Mouse (Mus musculus): ENCODE measurements around the gene Prom2. TPM values are rescaled to one million over a fixed set of nuclear protein-coding genes. Genes with fewer than 3 reads are reported as not detected.

The Prom2 gene
- polyA plus RNA-seq, 1 experiment: 0.09 TPM

- Histone ChIP-seq H3K4me3 (ENCODE audit: control insufficient read depth, low read depth, low read length) (no peak overlapping the region), H3K4me1 (ENCODE audit: control insufficient read depth, insufficient read depth, low read length) (peaks cover 4% of the 10 kb centered on the region; the same call in 1 of the 2 replicates), H3K36me3 (ENCODE audit: control insufficient read depth, insufficient read depth, low read length) (no peaks in the 10 kb centered on the region), H3K27me3 (ENCODE audit: control insufficient read depth, insufficient read depth, low read length) (no peaks in the 10 kb centered on the region), H3K27ac (ENCODE audit: control insufficient read depth, insufficient read depth, low read depth, low read length) (no peak overlapping the region)
- TF ChIP-seq CTCF (IDR thresholded peaks at IDR 0.05; ENCODE audit: control insufficient read depth, insufficient read depth, insufficient replicate concordance, low read depth, low read length) (no peak), POLR2A (IDR thresholded peaks at IDR 0.05; ENCODE audit: control insufficient read depth, low read depth, low read length) (no peak)
These were observed 36.1 kb downstream of the Prom2 start for GRCm38 (mm10) chr2:127505196-127505595.

GRCm38 (mm10) chr2:127503751-127504549 lies 37.3 kb downstream of the Prom2 start:
- Histone ChIP-seq H3K27me3 (ENCODE audit: control insufficient read depth, insufficient read depth, low read length) (no peaks in the 10 kb centered on the region), H3K4me3 (ENCODE audit: control insufficient read depth, low read depth, low read length) (no peak overlapping the region), H3K27ac (ENCODE audit: control insufficient read depth, insufficient read depth, low read depth, low read length) (no peak overlapping the region), H3K36me3 (ENCODE audit: control insufficient read depth, insufficient read depth, low read length) (no peaks in the 10 kb centered on the region), H3K4me1 (ENCODE audit: control insufficient read depth, insufficient read depth, low read length) (peaks cover 4% of the 10 kb centered on the region; the same call in 1 of the 2 replicates)
- no peak for TF ChIP-seq CTCF (IDR thresholded peaks at IDR 0.05; ENCODE audit: control insufficient read depth, insufficient read depth, insufficient replicate concordance, low read depth, low read length)
- no peak for TF ChIP-seq POLR2A (IDR thresholded peaks at IDR 0.05; ENCODE audit: control insufficient read depth, low read depth, low read length)

- Histone ChIP-seq H3K36me3 (ENCODE audit: control insufficient read depth, insufficient read depth, low read length) (no peaks in the 10 kb centered on the region), H3K27ac (ENCODE audit: control insufficient read depth, insufficient read depth, low read depth, low read length) (no peak overlapping the region), H3K27me3 (ENCODE audit: control insufficient read depth, insufficient read depth, low read length) (no peaks in the 10 kb centered on the region), H3K4me3 (ENCODE audit: control insufficient read depth, low read depth, low read length) (no peak overlapping the region), H3K4me1 (ENCODE audit: control insufficient read depth, insufficient read depth, low read length) (no peaks in the 10 kb centered on the region)
- no peak for TF ChIP-seq POLR2A (IDR thresholded peaks at IDR 0.05; ENCODE audit: control insufficient read depth, low read depth, low read length)
- peak; percentile 77; the same call in 1 of the 2 replicates for TF ChIP-seq CTCF (IDR thresholded peaks at IDR 0.05; ENCODE audit: control insufficient read depth, insufficient read depth, insufficient replicate concordance, low read depth, low read length)
These were observed 40.2 kb downstream of the Prom2 start for GRCm38 (mm10) chr2:127501061-127501460.

- TF ChIP-seq CTCF (IDR thresholded peaks at IDR 0.05; ENCODE audit: control insufficient read depth, insufficient read depth, insufficient replicate concordance, low read depth, low read length) (no peak), POLR2A (IDR thresholded peaks at IDR 0.05; ENCODE audit: control insufficient read depth, low read depth, low read length) (no peak)
- no peak overlapping the region for H3K27ac ChIP-seq (ENCODE audit: control insufficient read depth, insufficient read depth, low read depth, low read length)
- no peak overlapping the region for H3K4me3 ChIP-seq (ENCODE audit: control insufficient read depth, low read depth, low read length)
- H3K36me3 ChIP-seq (ENCODE audit: control insufficient read depth, insufficient read depth, low read length): no peaks in the 10 kb centered on the region
- H3K4me1 ChIP-seq (ENCODE audit: control insufficient read depth, insufficient read depth, low read length): no peaks in the 10 kb centered on the region
- H3K27me3 ChIP-seq (ENCODE audit: control insufficient read depth, insufficient read depth, low read length): no peaks in the 10 kb centered on the region
These were observed 42.5 kb downstream of the Prom2 start for GRCm38 (mm10) chr2:127498750-127499149.

GRCm38 (mm10) chr2:127496321-127496720 lies 44.9 kb downstream of the Prom2 start:
- Histone ChIP-seq H3K4me1 (ENCODE audit: control insufficient read depth, insufficient read depth, low read length) (no peaks in the 10 kb centered on the region), H3K4me3 (ENCODE audit: control insufficient read depth, low read depth, low read length) (no peak overlapping the region), H3K27ac (ENCODE audit: control insufficient read depth, insufficient read depth, low read depth, low read length) (no peak overlapping the region), H3K27me3 (ENCODE audit: control insufficient read depth, insufficient read depth, low read length) (no peaks in the 10 kb centered on the region), H3K36me3 (ENCODE audit: control insufficient read depth, insufficient read depth, low read length) (no peaks in the 10 kb centered on the region)
- no peak for TF ChIP-seq CTCF (IDR thresholded peaks at IDR 0.05; ENCODE audit: control insufficient read depth, insufficient read depth, insufficient replicate concordance, low read depth, low read length)
- no peak for TF ChIP-seq POLR2A (IDR thresholded peaks at IDR 0.05; ENCODE audit: control insufficient read depth, low read depth, low read length)

- H3K4me1 ChIP-seq (ENCODE audit: control insufficient read depth, insufficient read depth, low read length): peaks cover 4% of the 10 kb centered on the region
- no peaks in the 10 kb centered on the region for H3K36me3 ChIP-seq (ENCODE audit: control insufficient read depth, insufficient read depth, low read length)
- TF ChIP-seq CTCF (IDR thresholded peaks at IDR 0.05; ENCODE audit: control insufficient read depth, insufficient read depth, insufficient replicate concordance, low read depth, low read length): no peak
- TF ChIP-seq POLR2A (IDR thresholded peaks at IDR 0.05; ENCODE audit: control insufficient read depth, low read depth, low read length): no peak
- no peaks in the 10 kb centered on the region for H3K27me3 ChIP-seq (ENCODE audit: control insufficient read depth, insufficient read depth, low read length)
- H3K4me3 ChIP-seq (ENCODE audit: control insufficient read depth, low read depth, low read length): no peak overlapping the region; the same call in 1 of the 2 replicates
- H3K27ac ChIP-seq (ENCODE audit: control insufficient read depth, insufficient read depth, low read depth, low read length): no peak overlapping the region
These were observed 56.6 kb downstream of the Prom2 start for GRCm38 (mm10) chr2:127484476-127485170.

- H3K27me3 ChIP-seq (ENCODE audit: control insufficient read depth, insufficient read depth, low read length): no peaks in the 10 kb centered on the region
- H3K27ac ChIP-seq (ENCODE audit: control insufficient read depth, insufficient read depth, low read depth, low read length): no peak overlapping the region
These were observed 58.3 kb downstream of the Prom2 start for GRCm38 (mm10) chr2:127483001-127483400.

More at GRCm38 (mm10) chr2:127483001-127483400, 58.3 kb downstream of the Prom2 start:
- H3K4me3 ChIP-seq (ENCODE audit: control insufficient read depth, low read depth, low read length): peak overlapping the region; percentile 4
- peaks cover 4% of the 10 kb centered on the region for H3K4me1 ChIP-seq (ENCODE audit: control insufficient read depth, insufficient read depth, low read length)
- TF ChIP-seq POLR2A (IDR thresholded peaks at IDR 0.05; ENCODE audit: control insufficient read depth, low read depth, low read length) (no peak), CTCF (IDR thresholded peaks at IDR 0.05; ENCODE audit: control insufficient read depth, insufficient read depth, insufficient replicate concordance, low read depth, low read length) (no peak)
- no peaks in the 10 kb centered on the region for H3K36me3 ChIP-seq (ENCODE audit: control insufficient read depth, insufficient read depth, low read length)

Data from testis, adult 2 months (tissue).